Mouse (Mus musculus) mouse embryonic stem cell (cell line): ENCODE measurements at regions not wholly inside any gene's neighbourhood (a gene's known extent, or its start where the extent isn't known, plus 50 kb on each side); places are given as distances from the start of the nearest gene placed in this dataset.

Experiments used
- in situ Hi-C, 2 experiments: fragments of 300-500 bp; cut with MboI; formaldehyde crosslinking; loops; 1 replicate in 1 of 2; 3 replicates in 1 of 2; pipeline ENCODE4 v1.14.3; 2019 to 2020; ENCODE audit warnings: low sequenced_read_pairs in 2 of 2, low pct_unique_long_range_greater_than_20kb in 1 of 2, mixed read lengths in 1 of 2; ENCODE audit not compliant: unreplicated experiment in 1 of 2

DNA sequence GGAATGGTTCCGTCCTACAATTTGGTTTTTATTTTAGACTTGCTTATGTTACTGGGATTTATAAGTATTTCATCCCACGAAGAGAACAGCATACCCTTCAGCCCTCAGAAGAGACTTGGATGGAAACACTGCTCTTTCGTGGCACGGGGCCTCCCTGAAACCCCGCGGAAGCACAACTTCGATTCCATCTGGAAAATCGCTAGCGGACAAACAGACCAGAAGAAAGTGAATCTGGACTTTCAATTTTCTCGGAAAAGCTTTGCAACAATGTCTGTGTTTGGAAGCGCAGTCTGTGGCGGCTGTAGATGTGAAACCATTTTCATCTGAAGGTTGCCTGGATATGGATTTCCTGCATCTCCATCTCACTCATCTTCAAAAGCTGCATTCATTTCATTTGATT lies 308.7 kb downstream of the Ankrd50 start:
- in situ Hi-C loops: loop anchor here in 1 of 2 experiments (25.0 kb wide), 1 partner anchor 564 kb away; no protein-coding TSS in a partner anchor

- in situ Hi-C loops: loop anchor here in 1 of 2 experiments (25.0 kb wide), 1 partner anchor 563 kb away; no protein-coding TSS in a partner anchor
Measured at GRCm38 (mm10) chr3:38174735-38175280, 309.8 kb downstream of the Ankrd50 start.

- in situ Hi-C loops: no loop called here
Measured at GRCm38 (mm10) chr3:38152408-38152807, 332.2 kb downstream of the Ankrd50 start.

- in situ Hi-C loops: no loop called here
Measured at GRCm38 (mm10) chr3:38151821-38152220, 332.8 kb downstream of the Ankrd50 start.

DNA sequence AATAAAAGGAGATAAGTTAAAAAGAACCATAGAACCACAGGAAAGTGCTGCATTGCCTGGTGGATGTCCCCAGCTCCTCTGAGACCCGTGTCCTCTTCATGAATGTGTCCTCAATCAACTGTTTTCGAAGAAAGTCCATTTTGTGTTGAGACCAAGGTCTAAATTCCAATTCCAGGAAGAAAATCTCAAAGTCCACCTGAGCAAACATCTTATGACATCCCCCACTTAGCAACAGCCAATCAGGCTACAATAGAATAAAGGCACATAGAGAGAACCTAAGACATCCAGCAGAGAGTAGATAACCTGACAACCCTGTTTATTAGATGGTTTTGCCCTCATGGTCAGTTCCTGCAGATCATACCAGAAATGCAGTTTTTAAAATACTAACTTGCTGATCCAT lies 338.0 kb downstream of the Ankrd50 start:
- in situ Hi-C loops: no loop called here

DNA sequence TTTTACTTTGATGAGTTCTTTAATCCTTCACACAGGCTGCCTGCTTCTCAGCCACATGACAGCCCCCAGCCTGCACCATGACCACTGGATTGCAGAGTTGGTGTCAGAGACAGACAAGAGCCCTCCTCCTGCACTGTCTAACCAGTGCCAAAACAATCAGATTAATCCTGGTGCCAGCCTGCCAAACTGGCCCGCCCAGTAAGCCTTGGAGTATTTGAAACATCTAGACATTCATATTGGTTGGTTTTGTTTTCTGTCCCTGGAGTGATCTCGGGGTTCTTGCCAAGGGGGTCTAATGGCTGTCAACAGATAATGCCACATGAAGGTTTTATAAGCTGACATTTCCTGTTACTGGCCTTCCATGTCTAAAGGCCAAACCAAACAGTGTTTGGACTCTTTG lies 339.2 kb downstream of the Ankrd50 start:
- in situ Hi-C loops: no loop called here

- in situ Hi-C loops: no loop called here
Measured at GRCm38 (mm10) chr3:38144650-38145049, 340.0 kb downstream of the Ankrd50 start.

DNA sequence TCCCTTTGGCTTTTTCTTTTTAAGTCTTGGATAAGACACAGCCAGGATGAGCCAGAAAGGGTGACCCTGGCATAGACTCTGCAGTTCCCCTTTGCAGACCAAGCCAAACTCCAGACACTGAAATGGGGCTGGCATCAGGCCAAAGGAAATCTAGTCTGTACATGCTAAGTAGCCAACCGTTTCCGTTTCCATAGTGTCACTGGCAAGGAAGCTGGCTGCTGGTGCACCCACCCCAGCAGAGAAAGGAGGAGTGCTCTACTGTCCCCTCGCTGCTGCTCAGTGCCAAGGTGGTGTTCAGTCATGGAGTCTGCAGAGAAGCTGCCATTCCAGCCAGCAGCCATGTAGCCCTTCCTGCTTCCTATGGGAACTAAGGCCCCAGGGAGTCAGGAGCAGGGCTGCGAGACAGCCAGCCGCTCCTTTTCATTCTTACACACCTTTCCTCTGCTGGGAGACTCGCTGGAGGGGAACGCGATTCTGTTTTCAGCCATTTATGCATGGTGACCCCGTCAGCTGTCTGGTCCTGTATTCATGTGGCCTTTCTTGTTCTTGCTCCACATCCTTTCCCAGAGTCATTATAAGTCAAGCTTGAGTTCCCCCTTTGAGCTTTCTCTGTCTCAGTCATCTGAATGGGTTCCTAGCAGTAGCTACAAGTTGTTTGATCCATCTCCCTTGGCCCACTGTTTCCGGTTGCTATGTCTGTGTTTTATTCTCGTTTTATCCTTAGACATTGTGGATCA lies 341.3 kb downstream of the Ankrd50 start:
- in situ Hi-C loops: no loop called here

DNA sequence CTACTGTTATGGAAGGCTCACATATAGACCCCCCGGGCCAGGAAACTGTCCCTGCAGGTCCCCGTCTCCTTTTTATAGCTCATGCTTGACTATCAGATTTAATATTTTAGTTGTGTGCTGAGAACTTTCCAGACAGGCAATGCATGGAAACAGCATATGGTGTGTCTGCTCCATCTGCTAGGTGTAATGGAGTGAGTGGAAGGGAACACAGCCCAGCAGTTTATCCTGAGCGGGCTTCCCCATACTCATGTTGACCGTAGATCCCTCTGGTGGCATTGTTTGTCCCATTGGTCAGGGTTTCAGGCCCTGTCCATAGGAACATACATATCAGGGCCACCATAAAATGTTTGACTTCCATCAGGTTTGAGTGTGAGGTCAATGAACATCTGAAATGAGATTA lies 345.3 kb downstream of the Ankrd50 start:
- in situ Hi-C loops: no loop called here

DNA sequence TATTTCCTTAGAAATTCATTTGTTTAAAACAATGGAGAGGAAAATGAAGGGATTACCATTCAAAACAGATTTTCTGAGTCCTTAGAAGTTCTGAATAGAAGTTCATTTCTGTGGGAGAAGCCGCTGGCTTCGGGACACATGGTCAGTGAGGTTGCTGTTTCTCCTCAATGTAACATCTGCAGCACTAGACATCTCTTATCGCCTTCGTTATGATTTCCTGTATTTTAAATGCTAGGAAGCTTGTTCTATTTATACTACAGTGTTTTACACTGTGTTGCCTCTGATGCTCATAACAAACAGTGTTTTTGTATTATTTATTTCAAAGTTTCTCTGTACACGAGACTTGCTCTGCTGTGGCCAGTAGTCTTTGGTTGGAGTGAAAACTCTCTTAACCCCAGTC lies 346.6 kb downstream of the Ankrd50 start:
- in situ Hi-C loops: no loop called here

GRCm38 (mm10) chr3:38135808-38136214 lies 348.8 kb downstream of the Ankrd50 start:
- in situ Hi-C loops: no loop called here

GRCm38 (mm10) chr3:38134425-38134824 lies 350.2 kb downstream of the Ankrd50 start:
- in situ Hi-C loops: no loop called here

- in situ Hi-C loops: no loop called here
Measured at GRCm38 (mm10) chr3:38131887-38132220, 352.8 kb downstream of the Ankrd50 start.

DNA sequence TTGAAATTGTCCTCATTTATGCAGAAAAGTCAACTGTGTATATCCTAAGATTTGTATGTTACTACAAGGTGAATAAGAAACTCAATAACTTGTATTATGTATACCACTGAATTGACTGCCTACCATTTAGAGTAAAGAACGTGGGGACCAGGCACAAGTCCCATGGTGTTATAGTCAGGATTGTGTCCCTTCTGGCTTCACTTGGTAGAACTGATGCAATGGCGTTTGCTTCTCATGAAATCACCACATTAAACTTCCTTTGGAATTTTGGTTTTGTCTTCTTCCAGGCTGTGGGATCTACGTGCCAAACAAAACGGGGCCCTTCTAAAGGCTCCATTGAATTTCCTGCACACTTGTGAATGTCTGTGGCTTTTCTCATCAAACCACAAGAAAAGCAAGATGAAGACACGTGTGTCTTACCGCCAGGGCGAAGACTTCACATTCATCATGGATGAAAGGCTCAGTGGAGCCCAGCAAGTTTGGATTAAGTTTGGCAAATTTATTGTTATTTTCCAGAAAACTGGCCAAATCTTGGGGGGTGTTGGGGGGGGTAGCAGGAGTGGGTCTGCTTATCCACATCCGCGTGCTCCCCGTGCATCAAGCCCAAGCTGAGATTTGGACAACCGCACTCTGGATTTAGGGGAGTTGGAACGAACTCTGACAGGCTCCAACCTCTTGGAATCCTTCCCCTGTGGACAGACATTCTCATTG lies 353.3 kb downstream of the Ankrd50 start:
- in situ Hi-C loops: no loop called here

- in situ Hi-C loops: no loop called here
Measured at GRCm38 (mm10) chr3:38130088-38130487, 354.6 kb downstream of the Ankrd50 start.

DNA sequence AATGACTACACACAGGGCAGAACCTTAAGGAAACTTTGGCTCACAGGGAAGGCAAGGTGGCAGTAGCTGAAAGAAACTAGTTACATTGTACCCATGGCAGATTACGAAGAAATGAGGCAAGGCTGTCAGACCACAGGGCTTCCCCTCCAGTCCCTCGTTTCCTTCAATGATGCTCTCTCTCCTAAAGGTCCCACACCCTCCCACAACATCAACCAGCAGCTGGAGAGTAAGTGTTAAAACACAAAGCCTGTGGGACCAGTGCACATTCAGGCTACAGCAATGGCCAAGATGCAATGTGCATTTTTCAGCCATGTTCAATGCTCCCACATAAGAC lies 355.5 kb downstream of the Ankrd50 start:
- in situ Hi-C loops: no loop called here

GRCm38 (mm10) chr3:38128486-38129166 lies 356.0 kb downstream of the Ankrd50 start:
- in situ Hi-C loops: no loop called here

DNA sequence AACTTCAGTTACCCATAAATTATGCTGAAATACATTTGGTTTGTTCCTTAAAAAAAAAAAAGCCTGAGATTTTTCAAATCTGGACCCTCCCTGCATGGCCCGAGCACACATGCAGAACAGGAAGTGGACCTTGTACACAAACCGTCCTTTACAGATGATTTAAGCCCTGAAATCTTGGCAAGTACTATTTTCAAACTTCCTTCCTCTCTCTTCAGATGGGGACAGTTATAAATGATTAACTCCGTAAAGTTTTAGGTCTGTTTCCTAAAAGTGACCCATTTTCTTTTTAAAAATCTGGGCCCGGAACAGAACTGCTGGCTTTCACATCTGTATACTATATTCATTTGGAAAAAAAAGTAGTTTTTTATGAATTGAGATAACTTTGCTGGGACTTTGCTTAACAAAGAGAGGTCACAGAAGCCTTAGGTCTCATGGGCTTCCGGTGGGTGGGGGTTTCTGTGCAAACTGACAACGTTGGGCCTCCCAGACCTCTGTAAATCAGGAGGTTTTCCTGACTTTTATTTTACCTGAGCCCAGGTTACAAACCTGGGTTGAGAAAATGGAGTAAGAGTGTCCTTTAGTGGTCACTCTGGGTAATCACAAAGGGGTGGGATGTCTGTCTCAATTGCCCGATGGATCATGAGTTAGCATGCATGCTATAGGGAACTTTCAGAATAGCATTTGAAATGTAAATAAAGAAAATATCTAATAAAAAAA lies 368.4 kb downstream of the Ankrd50 start:
- in situ Hi-C loops: no loop called here

DNA sequence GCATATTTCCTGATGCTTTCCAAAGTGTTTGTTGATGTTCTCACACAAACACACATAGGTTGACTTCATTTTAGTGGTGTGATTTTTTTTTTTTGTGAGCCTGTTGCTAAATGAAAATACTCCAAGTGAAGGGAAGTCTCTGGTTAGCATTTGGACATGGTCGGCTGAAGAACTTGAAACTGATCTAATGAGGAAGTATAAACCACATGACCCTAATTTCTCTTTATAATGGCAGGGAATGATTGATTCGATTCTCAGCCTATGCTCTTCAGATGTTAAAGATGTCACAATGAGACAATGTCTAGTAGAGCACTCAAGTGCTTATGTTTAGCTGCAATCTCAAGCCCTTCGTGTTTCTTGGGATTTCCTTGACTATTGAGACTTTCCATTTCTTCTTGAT lies 372.1 kb downstream of the Ankrd50 start:
- in situ Hi-C loops: no loop called here
